Mouse (Mus musculus) left cerebral cortex, postnatal 10 days (tissue): ENCODE measurements at regions not wholly inside any gene's neighbourhood (a gene's known extent, or its start where the extent isn't known, plus 50 kb on each side); places are given as distances from the start of the nearest gene placed in this dataset.

Source experiments
- DNase-seq, 2 experiments: peaks; one replicate each; pipeline ENCODE4 v3.0.0; 2021 to 2022; ENCODE audit warnings: low spot score in 2 of 2, mixed read lengths in 1 of 2; ENCODE audit errors: extremely low spot score in 1 of 2
- intact Hi-C: fragments of 180-260 bp; cut with DNase I; formaldehyde crosslinking; loops from one replicate; pipeline ENCODE4 v1.15.1; 2025

DNA sequence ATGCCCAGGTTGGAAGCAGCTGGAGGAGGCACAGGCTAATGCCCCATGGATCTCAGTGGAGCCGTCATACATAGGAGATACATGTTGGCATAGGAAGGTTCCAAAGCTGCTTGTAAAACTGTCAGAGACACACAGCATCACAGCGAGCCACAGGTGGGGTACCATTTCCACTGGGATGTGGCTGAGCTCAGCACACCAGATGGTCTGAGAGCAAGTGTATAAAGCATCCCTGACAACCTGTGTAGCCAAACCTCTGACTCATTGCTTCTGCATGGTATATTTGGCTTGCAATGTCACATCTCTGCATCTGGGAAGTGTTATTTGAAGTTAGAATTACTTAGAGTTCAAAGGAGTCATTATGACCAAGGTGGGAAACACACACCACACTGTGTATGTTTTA lies 734.9 kb downstream of the Tmem132b start:
- intact Hi-C loops: no loop called here
- DNase-seq: no peak

- DNase-seq: no peak
- intact Hi-C loops: no loop called here
Observed at GRCm38 (mm10) chr5:126266929-126267609, 735.5 kb downstream of the Tmem132b start.

- intact Hi-C loops: no loop called here
- DNase-seq: peak in 1 of 2 experiments; percentile 16
Observed at GRCm38 (mm10) chr5:126268592-126268991, 737.0 kb downstream of the Tmem132b start.

DNA sequence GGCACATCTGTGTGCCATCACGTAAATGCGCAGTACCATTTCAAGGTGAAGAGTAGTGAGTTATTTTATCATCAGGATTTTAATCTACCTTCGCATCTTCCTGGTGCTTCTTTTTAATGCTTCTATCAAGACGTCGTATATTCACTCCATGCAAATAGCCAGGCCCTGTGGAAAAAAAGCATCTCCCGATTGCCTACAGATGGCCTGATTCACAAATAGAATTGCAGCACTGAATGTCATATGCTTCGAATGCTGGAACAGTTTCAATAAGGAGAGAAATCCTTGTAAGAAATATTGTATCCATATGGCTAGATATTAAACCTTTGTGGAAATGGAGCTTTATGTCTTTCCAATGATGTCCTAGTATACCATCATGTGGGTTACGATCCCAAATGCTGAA lies 742.7 kb downstream of the Tmem132b start:
- DNase-seq: peak in 1 of 2 experiments; percentile 56
- intact Hi-C loops: no loop called here

DNA sequence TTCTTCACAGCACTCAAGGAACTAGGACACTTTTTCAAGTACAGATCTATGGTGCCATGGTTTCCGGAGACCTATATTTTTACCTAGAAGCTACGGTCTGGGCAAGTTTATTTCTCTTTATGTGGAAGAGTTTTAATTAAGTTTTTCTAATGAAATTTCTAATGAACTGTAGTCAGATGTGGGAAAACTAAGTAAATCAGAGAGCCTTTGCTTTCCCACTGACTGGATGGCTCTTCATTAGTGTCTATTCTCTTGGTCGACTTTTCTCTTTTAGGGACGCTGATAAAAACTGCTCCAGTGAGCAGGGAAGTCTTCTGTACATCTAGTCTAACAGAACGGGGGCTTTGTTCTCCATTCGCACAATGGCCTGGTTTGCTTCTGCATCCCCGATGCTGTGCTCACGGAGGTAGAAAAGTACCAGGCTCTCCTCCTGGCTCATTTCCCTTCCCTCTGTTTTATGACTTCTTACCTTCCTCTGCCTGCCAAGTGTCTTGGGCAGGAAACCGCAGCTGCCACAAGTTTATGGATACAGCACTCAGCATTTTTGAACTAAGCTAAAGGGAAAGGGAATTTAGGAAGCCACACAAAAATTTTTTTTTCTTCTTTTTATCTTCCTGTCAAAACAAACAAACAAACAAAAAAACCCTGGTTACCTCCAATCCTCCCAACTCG lies 749.6 kb downstream of the Tmem132b start:
- DNase-seq: no peak
- intact Hi-C loops: no loop called here

DNA sequence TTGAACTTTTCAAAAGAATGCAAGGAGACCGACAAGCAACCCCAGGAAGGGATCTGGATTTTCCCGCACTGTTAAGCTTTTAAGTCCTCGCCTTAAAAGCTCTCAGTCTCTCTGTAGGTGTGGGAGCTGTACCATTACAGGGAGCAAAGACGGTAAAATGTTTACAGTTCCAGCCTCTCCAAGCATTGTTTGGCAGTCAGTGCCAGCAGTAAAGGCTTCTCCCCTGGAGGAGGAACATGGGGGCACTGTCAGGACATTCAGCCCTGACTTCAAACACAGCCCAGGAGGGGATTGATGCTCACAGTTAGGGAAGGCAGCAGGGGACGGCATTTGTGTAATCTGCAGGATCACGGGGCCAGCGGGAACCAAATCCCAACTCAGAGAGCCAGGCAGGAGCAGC lies 750.2 kb downstream of the Tmem132b start:
- intact Hi-C loops: no loop called here
- DNase-seq: no peak

GRCm38 (mm10) chr5:126324847-126325246 lies 793.3 kb downstream of the Tmem132b start:
- no peak for DNase-seq
- intact Hi-C loops: no loop called here

DNA sequence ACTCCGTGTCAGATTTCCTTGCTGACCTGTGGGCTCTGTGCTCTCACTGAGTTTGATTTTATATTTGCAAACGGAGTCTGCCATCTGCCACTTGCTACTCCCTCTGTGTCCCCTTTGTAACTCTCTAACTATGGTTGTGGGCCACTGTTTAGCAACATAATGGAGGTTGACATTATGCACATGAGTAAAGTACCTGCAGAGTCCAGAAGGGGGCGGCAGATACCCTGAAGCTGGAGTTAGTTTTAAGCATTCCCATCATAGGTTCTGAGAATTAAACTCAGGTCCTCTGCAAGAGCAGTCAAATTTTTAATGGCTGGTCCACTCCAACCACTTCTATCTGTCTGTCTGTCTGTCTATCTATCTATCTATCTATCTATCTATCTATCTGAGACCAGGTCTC lies 796.7 kb downstream of the Tmem132b start:
- DNase-seq: no peak
- intact Hi-C loops: no loop called here

- no peak for DNase-seq
- intact Hi-C loops: no loop called here
Observed at GRCm38 (mm10) chr5:126335091-126335490, 803.5 kb downstream of the Tmem132b start.

DNA sequence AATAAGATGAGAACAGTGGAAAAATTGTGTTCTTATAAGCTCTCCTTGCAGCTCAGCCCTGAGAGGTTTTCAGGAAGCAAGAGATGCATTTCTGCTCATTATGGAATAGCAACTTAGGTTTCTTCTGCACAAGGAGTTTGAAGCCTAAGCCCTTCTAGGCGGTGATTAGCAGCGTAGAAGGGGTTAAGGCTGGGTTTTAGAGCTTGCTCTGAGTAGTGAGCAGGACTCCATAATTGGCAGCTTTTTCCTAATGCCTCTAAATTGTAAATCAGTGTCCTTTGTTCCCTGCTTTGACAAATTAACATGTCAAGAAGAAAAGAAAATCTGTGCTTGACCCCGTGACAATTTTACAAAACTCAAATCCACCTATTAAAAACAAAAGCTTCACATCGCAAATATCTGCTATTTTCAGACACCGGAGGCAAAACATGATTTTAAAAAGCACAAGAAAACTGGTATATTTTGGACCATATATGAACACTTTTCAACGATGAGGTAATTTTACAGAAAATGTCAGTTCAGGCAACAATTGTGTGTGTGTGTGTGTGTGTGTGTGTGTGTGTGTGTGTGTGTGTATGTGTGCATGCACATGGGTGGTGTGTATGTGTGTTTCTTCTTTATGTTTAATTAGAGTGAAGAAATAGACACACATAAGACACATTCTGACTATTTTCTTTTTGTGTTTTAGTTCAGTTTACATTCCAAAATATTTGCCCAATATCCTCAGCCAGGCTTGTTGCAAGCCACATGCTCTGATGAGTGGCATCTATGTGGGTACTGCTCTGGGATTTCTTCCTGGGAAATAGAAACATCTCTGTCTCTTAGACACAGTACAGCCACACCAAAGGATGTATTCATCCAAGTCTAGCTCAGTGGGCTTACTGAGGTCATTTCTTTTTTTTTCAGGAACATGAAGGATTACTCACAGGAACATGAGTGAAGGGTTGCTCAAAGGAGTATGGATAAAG lies 804.3 kb downstream of the Tmem132b start:
- intact Hi-C loops: no loop called here
- DNase-seq: no peak

- no peak for DNase-seq
- intact Hi-C loops: no loop called here
Observed at GRCm38 (mm10) chr5:126337884-126338283, 806.3 kb downstream of the Tmem132b start.

GRCm38 (mm10) chr5:126343570-126343969 lies 812.0 kb downstream of the Tmem132b start:
- intact Hi-C loops: no loop called here
- no peak for DNase-seq

- intact Hi-C loops: no loop called here
- no peak for DNase-seq
Observed at GRCm38 (mm10) chr5:126350936-126351335, 819.4 kb downstream of the Tmem132b start.

GRCm38 (mm10) chr5:126369436-126369835 lies 837.9 kb downstream of the Tmem132b start:
- no peak for DNase-seq
- intact Hi-C loops: no loop called here

- intact Hi-C loops: loop anchor here (10.0 kb wide), 1 partner anchor 858 kb away; the partner anchor contains the start of gene Tmem132b
- DNase-seq: no peak
Observed at GRCm38 (mm10) chr5:126392306-126392705, 849.3 kb upstream of the Tmem132c start.

- no peak for DNase-seq
- intact Hi-C loops: loop anchor here (10.0 kb wide), 1 partner anchor 861 kb away; the partner anchor contains the start of gene Tmem132b
Observed at GRCm38 (mm10) chr5:126395331-126395730, 846.3 kb upstream of the Tmem132c start.

DNA sequence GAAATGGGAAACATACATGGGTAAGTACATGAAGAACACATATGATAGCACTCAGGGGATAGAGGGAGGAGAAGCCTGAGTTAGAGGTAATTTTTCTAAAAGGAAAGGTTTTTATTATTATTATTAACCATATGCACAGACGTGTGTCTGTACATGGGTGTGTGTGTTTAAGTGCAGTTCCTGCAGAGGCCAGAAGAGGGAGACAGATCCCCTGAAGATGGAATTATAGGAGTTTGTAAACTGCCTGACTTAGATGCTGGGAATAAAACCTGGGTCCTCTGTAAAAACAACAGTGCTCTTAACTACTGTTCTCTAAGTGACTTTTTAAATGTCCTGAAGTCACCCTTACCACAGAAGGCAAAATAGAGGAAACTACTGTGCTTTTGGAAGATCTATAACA lies 809.9 kb upstream of the Tmem132c start:
- intact Hi-C loops: no loop called here
- DNase-seq: no peak

- intact Hi-C loops: no loop called here
- DNase-seq: no peak
Observed at GRCm38 (mm10) chr5:126438696-126439095, 802.9 kb upstream of the Tmem132c start.

DNA sequence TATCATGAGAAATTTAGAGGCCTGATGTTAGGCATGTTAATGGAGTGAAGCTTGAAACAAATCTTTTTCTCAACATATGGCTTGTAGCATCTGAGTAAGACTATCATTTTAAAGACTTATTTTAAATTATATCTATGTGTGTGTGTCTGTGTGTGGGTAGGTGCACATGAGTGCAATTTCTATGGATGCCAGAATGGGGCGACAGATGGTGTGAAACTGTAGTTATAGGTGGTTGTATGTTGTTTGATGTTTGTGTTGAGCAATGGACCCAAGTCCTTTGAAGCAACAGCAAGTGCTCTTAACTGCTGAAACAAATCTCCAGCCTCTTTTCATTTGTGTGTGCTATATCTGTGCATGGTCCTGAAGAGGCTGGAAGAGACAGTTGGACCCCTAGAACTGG lies 801.1 kb upstream of the Tmem132c start:
- intact Hi-C loops: no loop called here
- no peak for DNase-seq
